Mouse (Mus musculus) intestine, embryonic 14.5 days (tissue): Measurements from ENCODE around the gene Pole2. TPM values are rescaled to one million over a fixed set of nuclear protein-coding genes. Genes with fewer than 3 reads are reported as not detected.
"Not testable (repeated sequence)": the region's sequence is repeated elsewhere in the genome, so short reads cannot be mapped to it uniquely, and the experiment has no call there.

Experiments
- ATAC-seq: fragments of 200-750 bp; cut with Nextera tagmentation; replicated peaks from 2 replicates; pipeline ENCODE4 v1.8.0; 2017; ENCODE audit warnings: low read depth, moderate number of reproducible peaks, moderate TSS enrichment, moderate library complexity; ENCODE audit not compliant: low FRiP score, low TSS enrichment
- DNase-seq: peaks from one replicate; pipeline ENCODE4 v3.0.0-alpha.2; 2018; ENCODE audit warnings: low spot score
- H3K27ac ChIP-seq: fragments of 300-500 bp; sonication (generic); 2 replicates; pipeline ENCODE4 v1.5.1; 2014; ENCODE audit warnings: low read depth, mild to moderate bottlenecking, control low read depth
- H3K27me3 ChIP-seq: fragments of 300-500 bp; sonication (generic); replicated peaks from 2 replicates; pipeline ENCODE4 v1.6.1; 2014; ENCODE audit warnings: low read length, control low read depth; ENCODE audit not compliant: control insufficient read depth, insufficient read depth
- H3K36me3 ChIP-seq: fragments of 300-500 bp; sonication (generic); 2 replicates; pipeline ENCODE4 v1.6.1; 2014; ENCODE audit warnings: low read length, control low read depth; ENCODE audit not compliant: control insufficient read depth, insufficient read depth
- H3K4me1 ChIP-seq: fragments of 300-500 bp; sonication (generic); replicated peaks from 2 replicates; pipeline ENCODE4 v1.6.1; 2014; ENCODE audit warnings: low read length, control low read depth, mixed read lengths; ENCODE audit not compliant: control insufficient read depth, insufficient read depth
- H3K4me2 ChIP-seq: fragments of 300-500 bp; sonication (generic); 2 replicates; pipeline ENCODE4 v1.6.1; 2014; ENCODE audit warnings: low read length
- H3K4me3 ChIP-seq: fragments of 300-500 bp; sonication (generic); 2 replicates; pipeline ENCODE4 v1.5.1; 2014; ENCODE audit warnings: low read depth, low read length, control low read depth, mixed read lengths
- H3K9ac ChIP-seq: fragments of 300-500 bp; sonication (generic); 2 replicates; pipeline ENCODE4 v1.6.1; 2014; ENCODE audit warnings: mild to moderate bottlenecking, low read length
- H3K9me3 ChIP-seq: fragments of 300-500 bp; sonication (generic); 2 replicates; pipeline ENCODE4 v1.6.1; 2016; ENCODE audit warnings: low read length, control low read depth; ENCODE audit not compliant: control insufficient read depth
- WGBS: fragments of 180-500 bp; shearing (Covaris S2); extraction: QIAGEN DNeasy Blood & Tissue Kit; methylation state at CpG from one replicate; pipeline ENCODE4 v1.1.7; 2014; 5-methylcytosine and 5-hydroxymethylcytosine counted together
- polyA plus RNA-seq: library from polyadenylated mRNA; unstranded; fragments of >200 nt; fragmentation: Nextera tagmentation; extraction: Ambion mirVana; gene quantifications from 2 replicates; pipeline ENCODE4 v1.2.1, GENCODE M21; 2014

The Pole2 gene
- polyA plus RNA-seq, 1 experiment from 2014 or later, result 28.1 TPM

DNA sequence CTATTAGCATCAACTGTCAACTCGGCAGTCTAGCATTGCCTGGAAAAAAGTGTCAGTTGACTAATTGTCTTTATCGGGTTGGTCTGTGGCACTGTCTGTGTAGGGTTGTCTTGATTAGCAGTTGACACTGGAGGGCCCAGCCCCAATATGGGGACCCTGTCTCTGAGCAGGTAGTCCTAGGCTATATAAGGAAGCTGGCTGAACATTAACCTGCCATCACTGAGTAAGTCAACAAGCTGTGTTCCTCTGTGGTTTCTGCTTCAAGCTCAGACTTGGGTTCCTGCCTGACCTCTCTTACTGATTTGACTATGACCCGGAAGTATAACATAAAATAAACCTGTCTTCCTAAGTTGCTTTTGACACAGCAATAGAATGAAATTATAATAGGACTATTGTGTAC, 52.0 kb downstream of the Pole2 start:
- H3K27ac ChIP-seq, result no peak overlapping the region
- no peak overlapping the region for H3K9ac ChIP-seq
- ATAC-seq (no peak), DNase-seq (no peak)
- H3K4me3 ChIP-seq, result no peak overlapping the region
- no peak overlapping the region for H3K4me2 ChIP-seq
- H3K36me3 ChIP-seq, result peaks cover 38% of the 10 kb centered on the region
- no peaks in the 10 kb centered on the region for H3K4me1 ChIP-seq
- H3K27me3 ChIP-seq, result no peaks in the 10 kb centered on the region
- 86% methylated on average over 3 of the region's 3 CpGs for WGBS
- no peaks in the 10 kb centered on the region for H3K9me3 ChIP-seq

GRCm38 (mm10) chr12:69171307-69171706, 56.7 kb downstream of the Pole2 start:
- H3K4me3 ChIP-seq, result no peak overlapping the region
- peaks cover 27% of the 10 kb centered on the region for H3K36me3 ChIP-seq
- H3K9ac ChIP-seq, result no peak overlapping the region
- H3K27ac ChIP-seq, result no peak overlapping the region
- H3K4me1 ChIP-seq, result peaks cover 12% of the 10 kb centered on the region
- H3K27me3 ChIP-seq, result no peaks in the 10 kb centered on the region
- no peak overlapping the region for H3K4me2 ChIP-seq
- WGBS, result 90% methylated on average over 2 of the region's 2 CpGs
- DNase-seq, result no peak
- no peaks in the 10 kb centered on the region for H3K9me3 ChIP-seq
- no peak for ATAC-seq

DNA sequence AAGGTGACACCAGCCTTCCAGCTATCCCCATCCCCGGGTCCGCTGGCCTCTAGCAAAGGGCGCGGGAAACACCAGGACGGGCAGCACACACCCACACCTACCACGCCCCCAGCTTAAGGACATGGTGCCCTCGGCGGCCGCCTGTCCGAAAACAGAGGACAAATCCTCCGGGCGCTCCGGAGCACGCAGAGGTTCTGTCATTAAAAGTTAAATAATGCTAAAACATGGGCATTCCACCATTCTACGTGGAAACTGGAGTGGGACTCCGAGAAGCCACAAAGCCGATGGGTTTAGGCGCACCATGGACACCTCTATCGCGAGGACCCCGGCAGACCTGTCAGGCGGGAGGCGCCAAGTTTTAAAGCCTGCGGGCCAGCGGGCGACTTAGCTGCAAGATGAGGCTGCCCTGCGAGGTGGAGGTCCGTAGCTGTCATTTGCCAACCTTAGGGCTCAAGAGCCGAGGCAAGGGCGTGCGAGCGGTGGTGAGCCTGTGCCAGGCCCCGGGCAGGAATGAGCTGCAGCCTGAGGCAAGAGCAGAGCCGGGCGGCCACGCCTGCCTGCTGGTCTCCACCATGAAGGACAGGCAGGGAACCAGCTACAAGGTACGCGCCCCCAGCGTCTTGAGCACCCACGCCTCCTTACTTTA, 59.4 kb downstream of the Pole2 start, which contains the start of gene Lrr1:
Lrr1 (plus strand) TSS at position 354 of the 646 bp plus-strand sequence.
- H3K4me3 ChIP-seq, result peak within 1 kb of the TSS; percentile 74
- peak; percentile 98 for DNase-seq
- peak within 1 kb of the TSS; percentile 65; the same call in 1 of the 2 replicates for H3K27ac ChIP-seq
- peak within 1 kb of the TSS; percentile 66 for H3K9ac ChIP-seq
- H3K27me3 ChIP-seq, result no peaks in the 10 kb centered on the region
- peaks cover 12% of the 10 kb centered on the region for H3K4me1 ChIP-seq
- no peaks in the 10 kb centered on the region for H3K9me3 ChIP-seq
- ATAC-seq, result peak; percentile 91
- H3K36me3 ChIP-seq, result peaks cover 7% of the 10 kb centered on the region; the same call in 1 of the 2 replicates
- WGBS, result under 1% methylated on average over 40 of the region's 40 CpGs
- peak within 1 kb of the TSS; percentile 88 for H3K4me2 ChIP-seq

DNA sequence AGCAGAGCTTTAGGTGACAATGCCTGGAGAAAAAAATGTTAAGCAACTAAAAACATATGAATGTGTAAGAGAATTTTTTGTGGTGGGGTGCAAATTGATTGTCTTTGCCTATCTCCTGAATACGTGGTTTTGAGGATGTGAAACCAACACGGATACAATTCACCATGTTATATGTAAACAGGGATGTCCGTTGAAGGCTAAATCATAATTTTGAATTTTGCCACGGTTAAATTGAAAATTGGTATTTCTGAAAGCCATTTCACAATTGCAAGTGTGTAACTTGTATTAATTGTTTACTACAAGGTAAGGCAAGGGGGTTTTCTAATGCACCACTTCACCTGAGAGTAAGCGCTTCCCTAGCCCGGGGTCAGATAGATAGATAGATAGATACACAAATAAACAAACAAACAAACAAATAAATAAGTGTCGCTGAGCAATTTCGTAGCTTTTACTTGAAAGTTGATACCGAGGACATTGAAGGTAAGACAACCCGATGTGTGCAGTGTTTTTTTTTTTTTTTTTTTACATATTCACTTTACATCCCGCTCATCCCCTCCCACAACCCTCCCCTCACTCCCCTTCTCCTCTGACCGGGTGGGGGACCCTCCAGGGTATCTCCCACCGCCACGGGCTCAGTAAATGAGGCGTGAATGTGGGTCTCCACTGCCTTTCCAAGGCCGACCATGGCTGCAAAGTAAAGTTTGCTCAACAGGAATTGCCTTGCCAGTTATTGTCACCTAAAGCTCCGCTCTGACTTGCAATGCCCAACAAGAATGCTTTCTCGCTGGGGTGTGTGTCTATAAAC, 60.1 kb downstream of the Pole2 start:
- ATAC-seq (peak; percentile 20; the same call in 1 of the 2 replicates), DNase-seq (no peak)
- Histone ChIP-seq H3K9ac (peak overlapping the region; percentile 66), H3K36me3 (no peaks in the 10 kb centered on the region), H3K9me3 (no peaks in the 10 kb centered on the region), H3K4me1 (peaks cover 12% of the 10 kb centered on the region), H3K4me2 (peak overlapping the region; percentile 88), H3K27me3 (no peaks in the 10 kb centered on the region), H3K4me3 (peak overlapping the region; percentile 74), H3K27ac (no peak overlapping the region; the same call in 1 of the 2 replicates)
- 7% methylated on average over 18 of the region's 18 CpGs for WGBS

DNA sequence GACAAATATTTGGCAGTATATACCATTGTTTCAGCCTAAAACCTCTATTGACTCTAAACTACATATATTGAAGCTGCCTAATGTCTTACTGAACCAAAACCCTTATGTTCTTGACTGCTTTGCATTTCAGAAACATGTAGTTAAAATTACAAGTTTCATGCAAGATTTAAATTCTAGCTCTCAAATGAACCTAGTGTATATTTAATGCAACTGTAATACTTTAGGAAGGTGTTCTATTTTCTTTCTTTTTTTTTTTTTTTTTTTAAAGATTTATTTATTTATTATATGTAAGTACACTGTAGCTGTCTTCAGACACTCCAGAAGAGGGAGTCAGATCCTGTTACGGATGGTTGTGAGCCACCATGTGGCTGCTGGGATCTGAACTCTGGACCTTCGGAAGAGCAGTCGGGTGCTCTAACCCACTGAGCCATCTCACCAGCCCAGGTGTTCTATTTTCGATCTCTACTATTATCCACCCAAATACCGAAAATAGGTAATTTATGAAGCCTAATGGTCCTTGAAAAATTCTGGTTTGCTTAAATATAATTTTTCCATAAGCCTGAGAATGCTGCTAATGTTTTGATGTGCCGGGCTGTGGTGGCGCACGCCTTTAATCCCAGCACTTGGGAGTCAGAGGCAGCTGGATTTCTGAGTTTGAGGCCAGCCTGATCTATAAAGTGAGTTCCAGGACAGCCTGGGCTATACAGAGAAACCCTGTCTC, 61.0 kb downstream of the Pole2 start:
- 71% methylated on average over 8 of the region's 8 CpGs for WGBS
- not testable (repeated sequence) for H3K4me3 ChIP-seq, H3K27ac ChIP-seq, H3K27me3 ChIP-seq, DNase-seq, H3K9me3 ChIP-seq, H3K36me3 ChIP-seq, ATAC-seq, H3K9ac ChIP-seq, H3K4me2 ChIP-seq
- H3K4me1 ChIP-seq, result peaks cover 12% of the 10 kb centered on the region

GRCm38 (mm10) chr12:69164904-69165303, 63.1 kb downstream of the Pole2 start:
- no peak overlapping the region for H3K4me3 ChIP-seq
- peaks cover 9% of the 10 kb centered on the region for H3K4me1 ChIP-seq
- DNase-seq (no peak), ATAC-seq (no peak)
- no peaks in the 10 kb centered on the region for H3K9me3 ChIP-seq
- no peaks in the 10 kb centered on the region for H3K27me3 ChIP-seq
- no peak overlapping the region for H3K4me2 ChIP-seq
- 40% methylated on average over 3 of the region's 3 CpGs for WGBS
- H3K9ac ChIP-seq, result no peak overlapping the region
- no peaks in the 10 kb centered on the region for H3K36me3 ChIP-seq
- no peak overlapping the region for H3K27ac ChIP-seq

DNA sequence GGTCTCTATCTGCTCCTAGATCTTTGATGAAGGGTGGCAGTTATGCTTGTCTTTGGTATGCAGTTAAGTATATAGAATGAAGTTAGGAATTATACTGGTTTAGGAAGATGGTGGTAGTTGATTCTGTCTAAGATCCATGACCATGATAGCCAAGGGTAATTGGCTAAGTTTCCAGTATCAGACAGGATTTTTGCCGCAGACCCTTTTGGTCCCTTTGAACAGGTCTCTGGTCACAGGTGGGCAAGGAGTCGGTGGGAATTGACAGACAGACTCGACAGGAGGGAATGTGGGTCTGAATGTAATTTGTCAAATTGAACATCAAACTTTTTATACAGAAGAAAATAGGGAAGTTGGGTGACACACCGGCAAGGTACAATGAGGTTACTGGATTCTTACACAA, 64.4 kb downstream of the Pole2 start:
- H3K4me2 ChIP-seq, H3K27ac ChIP-seq, H3K9ac ChIP-seq, H3K4me3 ChIP-seq, ATAC-seq, H3K27me3 ChIP-seq, H3K36me3 ChIP-seq, DNase-seq, H3K9me3 ChIP-seq, H3K4me1 ChIP-seq: not testable (repeated sequence)
- 87% methylated on average over 4 of the region's 4 CpGs for WGBS

DNA sequence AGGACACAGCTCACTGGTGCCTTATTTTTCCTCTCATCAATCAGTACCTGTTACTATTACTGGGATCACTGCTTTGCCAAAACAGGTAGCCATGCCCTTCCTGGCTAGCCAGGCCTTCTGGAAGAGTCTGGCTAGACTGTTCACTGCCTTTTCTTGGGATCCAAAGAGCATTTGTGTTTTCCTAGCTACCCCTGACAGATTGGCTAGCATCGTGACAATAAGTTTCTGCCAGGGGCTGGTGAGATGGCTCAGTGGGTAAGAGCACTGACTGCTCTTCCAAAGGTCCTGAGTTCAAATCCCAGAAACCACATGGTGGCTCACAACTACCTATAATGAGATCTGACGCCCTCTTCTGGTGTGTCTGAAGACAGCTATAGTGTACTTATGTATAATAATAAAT, 67.3 kb downstream of the Pole2 start:
- peaks cover 23% of the 10 kb centered on the region for H3K36me3 ChIP-seq
- not testable (repeated sequence) for H3K4me1 ChIP-seq, H3K9me3 ChIP-seq, DNase-seq, ATAC-seq, H3K27me3 ChIP-seq, H3K4me3 ChIP-seq, H3K27ac ChIP-seq, H3K9ac ChIP-seq, H3K4me2 ChIP-seq
- WGBS, result 73% methylated on average over 2 of the region's 2 CpGs
